16 mouse cellular contexts compared by ENCODE assay signal in genomic region chr2:135538022-135538421, GRCm38 (mm10).
DNase-seq lines count a peak whose midpoint lies in the region; ATAC-seq and TF ChIP-seq lines count a peak whose summit lies in the region.
"Had no signal": no experiment of that assay in that cellular context is flagged by ENCODE, and none has a peak within 500 bp of the region (broad histone marks: within the 10 kb centered on the region; RNA-seq: fewer than 3 reads in every experiment).

No protein-coding gene starts in this region.

- H3K9ac ChIP-seq in midbrain, postnatal 0 days (replicated peaks; ENCODE audit: low read length, poor library complexity, severe bottlenecking) = no peak overlapping the region
- H3K9ac ChIP-seq in midbrain, embryonic 13.5 days (replicated peaks) = no peak overlapping the region
- no peak overlapping the region for H3K9ac ChIP-seq in embryonic facial prominence, embryonic 15.5 days
- H3K9ac ChIP-seq in forebrain, embryonic 15.5 days (replicated peaks) = no peak overlapping the region
- H3K9ac ChIP-seq: liver, postnatal 0 days; neural tube, embryonic 13.5 days had no signal

- no peak for ATAC-seq in midbrain, postnatal 0 days (ENCODE audit: low FRiP score)
- ATAC-seq in midbrain, embryonic 13.5 days = no peak
- 0 out of 2 replicates have a peak, but pooled peaks have one; percentile 43 for ATAC-seq in embryonic facial prominence, embryonic 15.5 days (ENCODE audit: insufficient number of reproducible peaks, low FRiP score, low TSS enrichment, low read depth)
- no peak for ATAC-seq in forebrain, embryonic 15.5 days (replicated peaks)
- ATAC-seq: CD4-positive, CD25-positive, alpha-beta regulatory T cell, adult 4 months; liver, postnatal 0 days had no signal

- no peaks in the 10 kb centered on the region for H3K4me1 ChIP-seq in midbrain, postnatal 0 days (ENCODE audit: insufficient read depth, low read length)
- 0 out of 2 replicates have a peak, but pooled peaks cover 3% of the 10 kb centered on the region for H3K4me1 ChIP-seq in midbrain, embryonic 13.5 days (replicated peaks)
- peaks cover 10% of the 10 kb centered on the region for H3K4me1 ChIP-seq in embryonic facial prominence, embryonic 15.5 days
- H3K4me1 ChIP-seq in forebrain, embryonic 15.5 days = peaks cover 24% of the 10 kb centered on the region
- H3K4me1 ChIP-seq: hindbrain, embryonic 10.5 days; neural tube, embryonic 13.5 days had no signal

- H3K9me3 ChIP-seq in midbrain, postnatal 0 days (ENCODE audit: low read length) = no peaks in the 10 kb centered on the region
- H3K9me3 ChIP-seq in midbrain, embryonic 13.5 days = 0 out of 2 replicates have a peak, but pooled peaks cover 8% of the 10 kb centered on the region
- H3K9me3 ChIP-seq in embryonic facial prominence, embryonic 15.5 days (replicated peaks) = no peaks in the 10 kb centered on the region
- H3K9me3 ChIP-seq in forebrain, embryonic 15.5 days = no peaks in the 10 kb centered on the region
- H3K9me3 ChIP-seq: hindbrain, embryonic 10.5 days; neural tube, embryonic 13.5 days had no signal

- H3K27ac ChIP-seq in midbrain, postnatal 0 days (ENCODE audit: low read depth, low read length) = no peak overlapping the region
- no peak overlapping the region for H3K27ac ChIP-seq in midbrain, embryonic 13.5 days
- H3K27ac ChIP-seq in embryonic facial prominence, embryonic 15.5 days (replicated peaks) = no peak overlapping the region
- no peak overlapping the region for H3K27ac ChIP-seq in forebrain, embryonic 15.5 days (replicated peaks)
- H3K27ac ChIP-seq: hindbrain, embryonic 10.5 days; neural tube, embryonic 13.5 days had no signal

- H3K36me3 ChIP-seq in midbrain, postnatal 0 days (ENCODE audit: insufficient read depth, low read length) = no peaks in the 10 kb centered on the region
- H3K36me3 ChIP-seq in midbrain, embryonic 13.5 days = no peaks in the 10 kb centered on the region
- H3K36me3 ChIP-seq in embryonic facial prominence, embryonic 15.5 days = no peaks in the 10 kb centered on the region
- no peaks in the 10 kb centered on the region for H3K36me3 ChIP-seq in forebrain, embryonic 15.5 days
- H3K36me3 ChIP-seq: hindbrain, embryonic 10.5 days; neural tube, embryonic 13.5 days had no signal

- intact Hi-C loops in heart, postnatal 25 days (cut with DNase I) = loop anchor here (5.0 kb wide), 1 partner anchor 101 kb away; no protein-coding TSS in a partner anchor

- H3K4me3 ChIP-seq in midbrain, postnatal 0 days (ENCODE audit: low read depth, low read length) = no peak overlapping the region
- H3K4me3 ChIP-seq in midbrain, embryonic 13.5 days (replicated peaks) = no peak overlapping the region
- no peak overlapping the region for H3K4me3 ChIP-seq in embryonic facial prominence, embryonic 15.5 days (replicated peaks)
- H3K4me3 ChIP-seq in forebrain, embryonic 15.5 days = no peak overlapping the region
- H3K4me3 ChIP-seq: hindbrain, embryonic 10.5 days; neural tube, embryonic 13.5 days had no signal

- TF ChIP-seq CTCF in midbrain, postnatal 0 days (IDR thresholded peaks at IDR 0.05) = no peak

- WGBS in midbrain, postnatal 0 days = 25% methylated on average over 2 of the region's 2 CpGs
- 22% methylated on average over 2 of the region's 2 CpGs for WGBS in midbrain, embryonic 13.5 days
- WGBS in embryonic facial prominence, embryonic 15.5 days = 18% methylated on average over 2 of the region's 2 CpGs
- 9% methylated on average over 2 of the region's 2 CpGs for WGBS in forebrain, embryonic 15.5 days

- DNase-seq in heart, adult 11 months = peak; percentile 89
- no peak for DNase-seq in heart, postnatal 25 days (ENCODE audit: low spot score)
- peak; percentile 61 for DNase-seq in midbrain, postnatal 0 days (ENCODE audit: low spot score)
- DNase-seq in skeletal muscle tissue, adult 2 months (ENCODE audit: low read depth, low spot score) = peak; percentile 80
- DNase-seq: adrenal gland, adult 2 months; cerebellum, postnatal 25 days; kidney, adult 18-20 months; kidney, postnatal 36 days; liver, postnatal 0 days; right cerebral cortex, adult 18-20 months had no signal

- H3K27me3 ChIP-seq in midbrain, postnatal 0 days (ENCODE audit: insufficient read depth, low read length) = no peaks in the 10 kb centered on the region
- H3K27me3 ChIP-seq in midbrain, embryonic 13.5 days = no peaks in the 10 kb centered on the region
- H3K27me3 ChIP-seq in embryonic facial prominence, embryonic 15.5 days = no peaks in the 10 kb centered on the region
- no peaks in the 10 kb centered on the region for H3K27me3 ChIP-seq in forebrain, embryonic 15.5 days
- H3K27me3 ChIP-seq: neural tube, embryonic 13.5 days had no signal

- no peak overlapping the region for H3K4me2 ChIP-seq in midbrain, postnatal 0 days (ENCODE audit: low read depth, low read length, poor library complexity, severe bottlenecking)
- no peak overlapping the region for H3K4me2 ChIP-seq in midbrain, embryonic 13.5 days (replicated peaks)
- no peak overlapping the region for H3K4me2 ChIP-seq in embryonic facial prominence, embryonic 15.5 days (replicated peaks)
- H3K4me2 ChIP-seq in forebrain, embryonic 15.5 days (replicated peaks) = no peak overlapping the region
- H3K4me2 ChIP-seq: neural tube, embryonic 13.5 days had no signal
